Mouse (Mus musculus) forebrain, embryonic 13.5 days (tissue): ENCODE results near the gene Ccn1. TPM values are rescaled to one million over a fixed set of nuclear protein-coding genes. Genes with fewer than 3 reads are reported as not detected.

Source experiments
- ATAC-seq: fragments of 200-750 bp; cut with Nextera tagmentation; 2 replicates; pipeline ENCODE4 v1.8.0; 2017
- H3K27ac ChIP-seq: fragments of 300-500 bp; sonication (generic); 2 replicates; pipeline ENCODE4 v1.5.1; 2015; ENCODE audit warnings: inconsistent platforms, mild to moderate bottlenecking, moderate library complexity
- H3K27me3 ChIP-seq: fragments of 300-500 bp; sonication (generic); 2 replicates; pipeline ENCODE4 v1.6.1; 2015; ENCODE audit warnings: mild to moderate bottlenecking, inconsistent platforms
- H3K36me3 ChIP-seq: fragments of 300-500 bp; sonication (generic); 2 replicates; pipeline ENCODE4 v1.6.1; 2015; ENCODE audit warnings: mild to moderate bottlenecking, inconsistent platforms; ENCODE audit not compliant: poor library complexity, severe bottlenecking
- H3K4me1 ChIP-seq: fragments of 300-500 bp; sonication (generic); 2 replicates; pipeline ENCODE4 v1.6.1; 2015; ENCODE audit warnings: inconsistent platforms
- H3K4me2 ChIP-seq: fragments of 300-500 bp; sonication (generic); 2 replicates; pipeline ENCODE4 v1.6.1; 2015; ENCODE audit warnings: inconsistent platforms, mild to moderate bottlenecking, moderate library complexity
- H3K4me3 ChIP-seq: fragments of 300-500 bp; sonication (generic); 2 replicates; pipeline ENCODE4 v1.5.1; 2015; ENCODE audit warnings: mild to moderate bottlenecking, inconsistent platforms
- H3K9ac ChIP-seq: fragments of 300-500 bp; sonication (generic); 2 replicates; pipeline ENCODE4 v1.6.1; 2015; ENCODE audit warnings: mild to moderate bottlenecking, inconsistent platforms
- H3K9me3 ChIP-seq: fragments of 300-500 bp; sonication (generic); replicated peaks from 2 replicates; pipeline ENCODE4 v1.6.1; 2016; ENCODE audit warnings: inconsistent platforms
- WGBS: fragments of 180-500 bp; shearing (Covaris S2); methylation state at CpG from one replicate; pipeline ENCODE4 v1.1.7; 2015; 5-methylcytosine and 5-hydroxymethylcytosine counted together
- polyA plus RNA-seq: library from polyadenylated mRNA; unstranded; fragments of >200 nt; fragmentation: Nextera tagmentation; extraction: Ambion mirVana; gene quantifications from 2 replicates; pipeline ENCODE4 v1.2.1, GENCODE M21; 2015

Ccn1 gene
- polyA plus RNA-seq: 32.9 and 35.6 TPM in 2 replicates

DNA sequence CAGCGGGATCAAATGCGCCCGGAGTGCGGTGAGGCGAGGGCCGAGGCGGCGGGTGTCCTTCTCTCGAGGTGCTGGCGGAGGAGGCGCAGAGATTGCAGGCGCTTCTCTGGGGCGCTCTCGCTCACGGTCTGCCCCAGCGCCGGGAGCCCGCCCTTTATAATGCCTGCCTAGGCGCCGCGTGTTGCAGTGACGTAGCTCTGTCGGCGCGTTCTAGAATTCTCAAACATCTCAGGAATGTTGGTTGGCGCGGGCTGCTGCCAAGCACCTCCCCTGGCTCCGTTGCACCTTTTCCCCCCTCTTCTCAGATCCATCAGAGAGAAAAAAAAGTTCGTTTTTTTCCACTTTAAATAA is at the start of gene Ccn1:
Gene Ccn1 (minus strand): TSS at position 130 of the 351 bp plus-strand sequence.
- H3K27me3 ChIP-seq: peaks cover 17% of the 10 kb centered on the region; the same call in 1 of the 2 replicates
- under 1% methylated on average over 25 of the region's 29 CpGs for WGBS

DNA sequence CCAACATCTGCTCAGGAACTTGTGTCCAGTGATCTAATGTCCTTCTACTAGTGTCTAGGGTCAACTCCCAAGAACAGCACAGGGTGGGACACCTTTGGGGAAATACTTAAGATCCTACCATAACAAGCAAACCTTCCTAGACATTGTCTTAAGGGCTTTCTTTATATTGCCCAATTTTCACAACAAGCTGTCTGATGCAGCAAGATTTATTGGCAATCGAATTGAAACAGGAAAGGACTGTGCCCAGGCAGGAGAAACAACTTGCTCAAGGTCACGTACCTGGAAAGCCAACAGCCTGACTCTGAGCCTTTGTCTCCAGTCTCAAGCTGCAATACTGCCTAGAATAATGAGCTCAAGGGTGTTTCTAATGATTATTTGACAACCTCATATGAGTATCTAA is 43.6 kb upstream of the Ccn1 start:
- Histone ChIP-seq H3K27me3 (no peaks in the 10 kb centered on the region), H3K4me1 (no peaks in the 10 kb centered on the region), H3K36me3 (no peaks in the 10 kb centered on the region), H3K4me2 (no peak overlapping the region), H3K9me3 (no peaks in the 10 kb centered on the region), H3K9ac (no peak overlapping the region), H3K4me3 (no peak overlapping the region), H3K27ac (no peak overlapping the region)
- no peak for ATAC-seq
- WGBS: 96% methylated on average over 2 of the region's 2 CpGs

More for the DNA sequence above, at the start of gene Ccn1:
- Histone ChIP-seq H3K4me3 (peak within 1 kb of the TSS; percentile 64), H3K4me1 (peaks cover 80% of the 10 kb centered on the region), H3K9me3 (no peaks in the 10 kb centered on the region), H3K9ac (peak within 1 kb of the TSS; percentile 80), H3K4me2 (peak within 1 kb of the TSS; percentile 85), H3K27ac (peak within 1 kb of the TSS; percentile 78), H3K36me3 (peaks cover 6% of the 10 kb centered on the region; the same call in 1 of the 2 replicates)
- ATAC-seq: peak; percentile 66

DNA sequence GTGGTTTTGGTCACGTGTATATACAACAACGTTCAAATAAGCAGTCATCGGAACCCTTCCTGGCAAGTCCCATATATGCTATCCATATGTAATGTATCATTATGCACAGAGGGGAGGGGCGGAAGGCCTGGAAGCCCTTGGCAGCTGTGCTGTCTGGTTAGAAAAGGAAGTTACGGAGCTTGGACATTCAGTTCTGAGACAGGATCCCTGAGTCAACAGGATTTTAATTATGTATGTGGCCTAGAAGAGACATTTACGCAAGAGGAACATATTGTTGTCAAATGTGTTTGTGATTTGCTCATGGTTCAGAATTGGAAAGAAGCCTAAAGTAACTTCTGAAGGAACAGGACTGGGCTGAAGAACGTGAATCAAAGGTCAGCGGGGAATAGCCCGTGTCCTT is 42.3 kb upstream of the Ccn1 start:
- no peak for ATAC-seq
- Histone ChIP-seq H3K4me3 (no peak overlapping the region), H3K4me1 (no peaks in the 10 kb centered on the region), H3K27me3 (no peaks in the 10 kb centered on the region), H3K27ac (no peak overlapping the region), H3K36me3 (no peaks in the 10 kb centered on the region), H3K9me3 (no peaks in the 10 kb centered on the region), H3K9ac (no peak overlapping the region), H3K4me2 (no peak overlapping the region)
- WGBS: 90% methylated on average over 9 of the region's 9 CpGs

DNA sequence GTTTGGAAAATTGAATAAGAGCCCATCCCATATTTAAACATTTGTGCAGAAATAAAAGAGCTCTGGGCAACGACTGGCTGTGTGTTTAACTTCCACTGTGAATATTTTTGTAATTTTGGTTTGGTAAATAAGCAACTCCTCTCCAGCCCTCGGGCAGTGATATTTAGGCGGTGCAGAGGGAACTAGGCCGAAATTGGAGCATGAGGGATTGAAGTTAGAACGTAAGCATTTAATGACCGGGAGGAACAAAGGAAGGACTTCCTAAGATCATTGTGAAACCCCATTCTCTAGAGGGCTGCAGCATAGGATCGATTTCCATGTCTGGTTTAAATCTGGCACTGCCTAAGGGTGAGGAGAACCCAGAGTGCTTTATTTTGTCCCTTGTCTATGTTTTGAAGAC is 41.6 kb upstream of the Ccn1 start:
- ATAC-seq: no peak
- Histone ChIP-seq H3K4me1 (no peaks in the 10 kb centered on the region), H3K9ac (no peak overlapping the region), H3K4me3 (no peak overlapping the region), H3K27ac (no peak overlapping the region), H3K9me3 (no peaks in the 10 kb centered on the region), H3K27me3 (no peaks in the 10 kb centered on the region), H3K36me3 (no peaks in the 10 kb centered on the region), H3K4me2 (no peak overlapping the region)
- WGBS: 69% methylated on average over 7 of the region's 7 CpGs

DNA sequence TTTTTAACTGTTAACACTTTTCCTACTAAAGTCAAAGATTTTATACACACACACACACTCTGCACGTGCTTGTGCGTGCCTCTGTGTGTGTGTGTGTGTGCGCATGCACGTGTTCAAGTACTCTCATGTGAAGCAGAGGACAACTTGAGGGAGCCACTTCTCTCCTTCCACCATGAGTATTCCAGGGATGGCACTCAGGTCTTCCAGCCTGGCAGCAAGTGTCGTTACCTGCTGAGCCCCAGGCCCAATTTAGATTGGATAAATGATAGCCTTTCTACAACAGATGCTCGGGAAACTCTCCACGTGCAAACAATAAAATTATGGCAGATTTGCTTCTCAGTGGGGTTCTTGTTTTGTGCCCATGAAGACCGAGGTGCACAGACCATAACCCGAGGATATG is 39.5 kb upstream of the Ccn1 start:
- Histone ChIP-seq H3K27ac (no peak overlapping the region), H3K4me2 (no peak overlapping the region), H3K9ac (no peak overlapping the region), H3K4me1 (peaks cover 4% of the 10 kb centered on the region), H3K9me3 (no peaks in the 10 kb centered on the region), H3K4me3 (no peak overlapping the region), H3K36me3 (no peaks in the 10 kb centered on the region), H3K27me3 (no peaks in the 10 kb centered on the region)
- 87% methylated on average over 9 of the region's 9 CpGs for WGBS
- ATAC-seq: no peak

DNA sequence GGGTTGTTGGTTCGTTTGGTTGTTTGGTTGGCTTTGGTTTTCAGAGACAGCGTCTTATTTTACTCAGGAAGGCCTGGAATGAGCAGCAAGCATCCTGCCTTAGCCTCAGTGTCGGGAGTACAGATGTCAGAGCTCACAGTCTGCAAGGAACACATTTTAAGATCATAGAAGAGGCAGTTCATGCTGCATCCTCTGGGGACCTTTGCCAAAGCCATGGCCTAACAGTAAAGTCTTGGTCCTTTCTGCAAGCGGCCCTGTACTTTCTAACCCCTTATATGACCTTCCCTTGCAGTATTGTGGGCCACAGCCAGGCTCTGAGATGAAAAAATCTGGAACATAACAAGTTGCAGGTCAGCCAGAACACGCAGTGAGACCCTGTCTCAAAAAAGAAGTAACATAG is 38.1 kb upstream of the Ccn1 start:
- no peak overlapping the region for H3K4me3 ChIP-seq
- H3K36me3 ChIP-seq: no peaks in the 10 kb centered on the region
- 79% methylated on average over 5 of the region's 5 CpGs for WGBS
- H3K9me3 ChIP-seq: no peaks in the 10 kb centered on the region
- ATAC-seq: no peak
- no peak overlapping the region for H3K27ac ChIP-seq
- H3K4me1 ChIP-seq: peaks cover 6% of the 10 kb centered on the region
- no peak overlapping the region for H3K9ac ChIP-seq
- no peak overlapping the region for H3K4me2 ChIP-seq
- no peaks in the 10 kb centered on the region for H3K27me3 ChIP-seq

DNA sequence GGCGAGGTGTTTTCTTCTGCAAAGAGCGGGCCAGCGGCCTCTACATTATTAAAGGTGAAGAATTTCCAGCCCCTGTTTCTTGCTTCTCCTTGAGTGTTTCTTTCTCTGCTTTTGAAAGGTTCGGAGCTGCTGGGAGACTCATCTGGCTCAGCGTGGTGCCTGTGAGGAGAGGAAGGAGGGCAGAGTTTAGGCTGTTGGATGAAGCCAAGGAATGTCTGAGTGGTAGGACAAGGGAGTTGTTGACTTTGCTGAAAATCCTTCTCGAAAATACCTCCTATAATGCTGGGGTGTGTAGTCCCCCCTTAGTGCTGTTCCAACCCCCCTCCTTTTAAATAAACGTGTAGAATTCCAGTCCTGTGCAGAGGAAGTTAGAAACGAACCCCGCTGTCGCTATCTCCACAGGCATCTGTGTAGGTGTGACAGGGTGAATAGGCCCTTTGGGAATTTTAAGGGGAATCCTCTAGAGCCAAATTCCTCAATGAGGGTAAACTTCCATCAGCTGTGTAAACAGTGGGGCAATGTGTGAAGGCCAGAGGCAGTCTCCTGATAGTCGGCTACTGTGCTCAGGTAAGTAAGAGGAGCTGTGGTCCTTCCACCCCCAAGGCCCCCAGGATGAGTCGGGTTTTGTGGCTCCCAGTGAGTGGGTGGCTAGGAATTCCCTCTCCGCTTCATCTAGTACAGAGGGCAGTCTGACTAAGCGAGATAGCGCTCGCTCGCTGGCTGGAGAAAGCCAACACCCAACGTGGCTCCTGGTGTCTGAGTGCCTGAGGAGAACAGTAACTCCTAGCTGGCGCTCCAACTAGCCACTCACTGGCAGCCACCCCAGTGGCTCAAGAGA is 35.0 kb upstream of the Ccn1 start:
- no peaks in the 10 kb centered on the region for H3K36me3 ChIP-seq
- H3K27ac ChIP-seq: no peak overlapping the region
- peaks cover 17% of the 10 kb centered on the region for H3K4me1 ChIP-seq
- no peak overlapping the region for H3K4me3 ChIP-seq
- 0 out of 2 replicates have a peak, but pooled peaks cover 6% of the 10 kb centered on the region for H3K9me3 ChIP-seq
- no peak overlapping the region for H3K9ac ChIP-seq
- ATAC-seq: no peak
- H3K4me2 ChIP-seq: no peak overlapping the region
- WGBS: 65% methylated on average over 19 of the region's 19 CpGs
- H3K27me3 ChIP-seq: no peaks in the 10 kb centered on the region

DNA sequence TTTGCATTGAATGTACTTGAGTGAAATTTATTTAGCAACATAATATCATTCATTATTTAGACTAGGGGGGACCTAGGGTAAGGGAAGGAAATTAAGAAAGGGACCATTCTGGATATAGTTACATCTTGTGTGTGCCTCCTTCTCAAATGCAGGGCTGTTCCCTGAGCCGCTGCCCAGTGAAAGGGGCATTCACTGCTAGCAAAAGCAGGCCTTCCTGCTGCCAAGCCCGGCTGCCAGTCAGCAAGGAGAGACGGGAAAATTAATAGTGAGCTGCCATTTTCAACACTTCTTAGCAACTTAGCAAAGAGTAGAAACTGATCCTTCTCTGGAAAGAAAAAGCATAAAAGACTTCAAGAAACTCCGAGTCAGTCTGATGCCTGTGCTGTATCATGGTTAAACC is 34.4 kb upstream of the Ccn1 start:
- Histone ChIP-seq H3K9me3 (0 out of 2 replicates have a peak, but pooled peaks cover 6% of the 10 kb centered on the region), H3K27ac (no peak overlapping the region), H3K4me2 (no peak overlapping the region), H3K4me3 (no peak overlapping the region), H3K36me3 (no peaks in the 10 kb centered on the region), H3K9ac (no peak overlapping the region), H3K4me1 (peaks cover 17% of the 10 kb centered on the region), H3K27me3 (no peaks in the 10 kb centered on the region)
- 62% methylated on average over 4 of the region's 4 CpGs for WGBS
- no peak for ATAC-seq

DNA sequence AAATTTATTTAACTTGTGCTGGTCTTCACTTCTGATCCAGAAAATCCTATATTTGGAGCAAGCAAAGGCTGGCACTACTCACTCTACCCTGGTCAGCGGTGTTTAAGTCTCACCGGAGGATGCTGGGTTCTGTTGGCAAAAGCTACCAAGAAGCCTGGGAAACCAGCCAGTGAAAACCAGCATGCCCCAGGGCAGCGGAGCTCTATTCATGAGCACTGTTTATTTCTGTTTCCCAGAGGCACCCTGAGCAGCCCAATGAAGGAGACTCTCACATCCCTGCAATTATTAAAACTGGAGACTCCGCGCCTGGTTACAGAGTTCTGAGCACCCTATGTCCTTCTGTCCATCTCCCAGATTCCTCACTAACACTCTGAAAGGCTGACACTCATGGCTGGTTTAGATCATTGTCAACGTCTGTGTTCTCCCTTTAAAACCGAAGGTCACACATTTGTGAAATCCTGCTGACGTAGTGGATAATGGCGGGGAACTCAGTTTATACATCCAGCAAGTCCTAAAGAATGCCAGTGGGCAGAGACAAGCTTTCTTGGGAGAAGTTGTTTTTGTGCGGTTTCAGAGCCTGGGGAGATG is 31.7 kb upstream of the Ccn1 start:
- Histone ChIP-seq H3K9ac (no peak overlapping the region), H3K36me3 (no peaks in the 10 kb centered on the region), H3K4me2 (peak overlapping the region; percentile 32), H3K4me1 (peaks cover 17% of the 10 kb centered on the region), H3K9me3 (0 out of 2 replicates have a peak, but pooled peaks cover 6% of the 10 kb centered on the region), H3K27me3 (no peaks in the 10 kb centered on the region), H3K27ac (peak overlapping the region; percentile 20), H3K4me3 (no peak overlapping the region)
- WGBS: 47% methylated on average over 10 of the region's 10 CpGs
- ATAC-seq: peak; percentile 89

DNA sequence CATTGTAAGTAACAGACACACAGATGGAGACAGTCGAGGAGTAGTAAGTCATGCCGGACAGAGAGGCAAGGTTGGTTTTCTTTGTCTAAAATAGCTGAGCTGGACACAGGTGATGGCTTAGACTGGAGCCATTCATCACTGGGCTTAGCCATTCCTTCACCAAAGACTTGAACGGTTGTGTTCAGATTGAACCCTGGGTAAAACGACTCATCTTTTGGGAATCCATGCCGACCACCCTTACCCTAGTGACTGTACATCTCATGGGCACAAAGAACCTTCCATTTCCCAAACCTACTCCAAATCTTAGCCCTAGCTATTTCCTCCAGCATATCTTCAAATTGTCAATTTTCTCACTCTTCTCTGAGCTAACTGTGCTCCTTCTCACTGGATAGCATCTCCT is 30.9 kb upstream of the Ccn1 start:
- Histone ChIP-seq H3K9me3 (0 out of 2 replicates have a peak, but pooled peaks cover 6% of the 10 kb centered on the region), H3K4me1 (peaks cover 17% of the 10 kb centered on the region), H3K4me3 (no peak overlapping the region), H3K4me2 (no peak overlapping the region), H3K27ac (no peak overlapping the region), H3K36me3 (no peaks in the 10 kb centered on the region), H3K9ac (no peak overlapping the region), H3K27me3 (no peaks in the 10 kb centered on the region)
- ATAC-seq: no peak
- WGBS: 96% methylated on average over 5 of the region's 5 CpGs

DNA sequence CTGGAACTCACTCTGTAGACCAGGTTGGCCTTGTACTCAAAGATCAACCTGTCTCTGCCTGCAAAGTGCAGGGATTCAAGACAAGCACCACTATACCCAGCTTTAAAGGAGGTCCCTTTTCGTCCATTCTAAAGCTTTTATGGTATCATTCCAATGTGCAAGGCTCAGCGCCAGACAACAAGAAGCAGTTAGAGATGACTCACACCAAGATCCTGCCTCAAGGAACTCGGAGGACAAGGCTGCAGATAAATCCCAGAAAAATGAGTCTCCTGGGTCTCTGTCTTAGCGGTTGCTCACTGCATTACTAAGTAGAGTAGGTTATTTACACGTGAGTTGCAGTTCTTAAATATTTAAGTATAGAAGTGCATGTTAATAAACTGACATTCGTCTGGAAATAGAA is 26.4 kb upstream of the Ccn1 start:
- Histone ChIP-seq H3K9me3 (0 out of 2 replicates have a peak, but pooled peaks cover 6% of the 10 kb centered on the region), H3K27me3 (no peaks in the 10 kb centered on the region), H3K4me2 (no peak overlapping the region), H3K36me3 (no peaks in the 10 kb centered on the region), H3K4me3 (no peak overlapping the region), H3K27ac (no peak overlapping the region), H3K9ac (no peak overlapping the region), H3K4me1 (0 out of 2 replicates have a peak, but pooled peaks cover 4% of the 10 kb centered on the region)
- ATAC-seq: no peak
- 88% methylated on average over 6 of the region's 6 CpGs for WGBS

DNA sequence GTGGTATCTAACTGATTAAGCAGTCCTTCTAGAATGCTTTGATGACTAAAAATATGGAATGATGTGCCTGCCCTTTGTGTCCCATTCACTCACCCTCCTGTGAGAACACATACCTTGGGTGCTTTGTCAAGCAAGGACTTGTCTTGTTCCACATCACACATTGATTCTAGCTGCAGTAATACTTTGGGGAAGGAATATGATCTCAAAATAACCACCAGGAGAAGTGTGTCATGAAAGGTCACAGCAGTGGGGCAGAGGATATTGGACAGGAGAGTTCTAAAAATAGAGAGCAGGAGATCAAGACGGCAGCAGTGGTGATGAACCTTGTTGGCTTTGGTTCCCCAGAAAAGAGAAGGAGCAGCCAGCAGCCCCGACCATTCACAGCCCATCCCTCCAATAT is 25.0 kb upstream of the Ccn1 start:
- no peak overlapping the region for H3K4me3 ChIP-seq
- no peaks in the 10 kb centered on the region for H3K27me3 ChIP-seq
- H3K36me3 ChIP-seq: no peaks in the 10 kb centered on the region
- no peak overlapping the region for H3K4me2 ChIP-seq
- H3K9ac ChIP-seq: no peak overlapping the region
- H3K4me1 ChIP-seq: no peaks in the 10 kb centered on the region
- no peak overlapping the region for H3K27ac ChIP-seq
- WGBS: 78% methylated on average over 2 of the region's 2 CpGs
- no peaks in the 10 kb centered on the region for H3K9me3 ChIP-seq
- no peak for ATAC-seq
